Mouse (Mus musculus) ovary, postnatal 10 days (tissue): Measurements from ENCODE around the gene Nrbp1.

Experiments used
- DNase-seq: peaks from one replicate; pipeline ENCODE4 v3.0.0; 2022; ENCODE audit warnings: low spot score

Nrbp1 gene

GRCm38 (mm10) chr5:31240637-31241521 lies at the start of gene Nrbp1, which contains the start of gene Gm9970:
Nrbp1 (plus strand) TSS chr5:31240864.
Gm9970 (minus strand) TSS chr5:31241232.
- peak; percentile 90 for DNase-seq

GRCm38 (mm10) chr5:31192045-31192938 lies 48.4 kb upstream of the Nrbp1 start:
- DNase-seq = no peak

- DNase-seq = peak; percentile 97
These were observed 47.6 kb upstream of the Nrbp1 start, which contains the start of the genes Snx17 and Eif2b4 for GRCm38 (mm10) chr5:31192939-31193630. Snx17 (plus strand) TSS chr5:31193227. Eif2b4 (minus strand) TSS chr5:31193430.

- DNase-seq = no peak
These were observed 46.9 kb upstream of the Nrbp1 start for GRCm38 (mm10) chr5:31193631-31194281.

- DNase-seq = no peak
These were observed 45.9 kb upstream of the Nrbp1 start for GRCm38 (mm10) chr5:31194486-31195485.

- no peak for DNase-seq
These were observed 45.0 kb upstream of the Nrbp1 start for GRCm38 (mm10) chr5:31195671-31196070.

- DNase-seq = no peak
These were observed 44.5 kb upstream of the Nrbp1 start for GRCm38 (mm10) chr5:31196207-31196606.

GRCm38 (mm10) chr5:31197072-31197471 lies 43.6 kb upstream of the Nrbp1 start:
- no peak for DNase-seq

GRCm38 (mm10) chr5:31198170-31198569 lies 42.5 kb upstream of the Nrbp1 start:
- no peak for DNase-seq

GRCm38 (mm10) chr5:31198616-31199320 lies 41.9 kb upstream of the Nrbp1 start:
- no peak for DNase-seq

GRCm38 (mm10) chr5:31199321-31199892 lies 41.3 kb upstream of the Nrbp1 start:
- no peak for DNase-seq

- no peak for DNase-seq
These were observed 40.8 kb upstream of the Nrbp1 start for GRCm38 (mm10) chr5:31199893-31200292.

GRCm38 (mm10) chr5:31200327-31200768 lies 40.3 kb upstream of the Nrbp1 start:
- no peak for DNase-seq

- no peak for DNase-seq
These were observed 39.5 kb upstream of the Nrbp1 start for GRCm38 (mm10) chr5:31201042-31201741.

GRCm38 (mm10) chr5:31201742-31202590 lies 38.7 kb upstream of the Nrbp1 start, which contains the start of gene Zfp513:
Zfp513 (minus strand) TSS chr5:31202303.
- DNase-seq = peak; percentile 80

GRCm38 (mm10) chr5:31202933-31203332 lies 37.7 kb upstream of the Nrbp1 start:
- no peak for DNase-seq

GRCm38 (mm10) chr5:31203866-31204265 lies 36.8 kb upstream of the Nrbp1 start:
- DNase-seq = no peak
